Mouse (Mus musculus): ENCODE results near the gene Aifm3. TPM values are rescaled to one million over a fixed set of nuclear protein-coding genes. Genes with fewer than 3 reads are reported as not detected.

Aifm3 gene
- polyA plus RNA-seq (2015; fragmentation: Nextera tagmentation; extraction: Ambion mirVana) = 5.7 and 6.3 TPM in 2 replicates

DNA sequence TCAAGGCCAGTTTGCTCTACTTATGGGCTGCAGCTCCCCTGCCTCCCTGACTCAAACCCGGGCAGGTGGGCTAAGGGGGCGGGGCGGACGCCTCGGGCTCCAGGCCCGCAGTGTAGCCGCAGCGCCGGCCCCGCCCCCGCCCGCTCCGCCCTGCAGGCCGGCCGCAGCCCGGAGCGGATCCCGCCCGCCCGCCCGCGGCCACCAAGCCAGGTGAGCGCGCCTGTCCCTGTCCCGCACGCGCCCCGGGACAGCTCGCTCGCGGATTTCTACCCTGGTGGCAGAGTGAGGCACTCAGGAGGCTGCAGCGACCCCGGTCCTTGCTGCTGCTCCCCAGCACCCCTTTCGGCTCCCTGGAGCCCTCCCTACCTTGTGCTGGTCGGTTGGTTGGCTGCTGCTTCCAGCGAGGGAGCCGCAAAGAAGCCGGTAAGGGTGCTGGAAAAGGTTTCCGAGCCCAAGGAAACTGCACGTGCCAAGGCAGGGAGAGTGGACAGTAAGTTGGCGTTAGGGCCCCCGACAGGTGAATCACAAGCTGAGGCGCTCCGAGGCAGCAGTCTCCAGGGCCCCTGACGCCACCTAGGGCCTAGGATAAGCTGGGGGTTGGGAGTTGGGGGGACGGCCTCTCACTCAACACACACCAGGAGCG lies at the start of gene Aifm3:
Gene Aifm3 (plus strand): TSS at position 143 of the 643 bp plus-strand sequence.
- H3K27me3 ChIP-seq = peaks cover 24% of the 10 kb centered on the region
- peaks cover 23% of the 10 kb centered on the region for H3K36me3 ChIP-seq
- H3K4me2 ChIP-seq = peak within 1 kb of the TSS; percentile 84
- H3K27ac ChIP-seq = no peak within 1 kb of the TSS
- peaks cover 17% of the 10 kb centered on the region for H3K4me1 ChIP-seq (replicated peaks)
- H3K4me3 ChIP-seq = peak within 1 kb of the TSS; percentile 50
- under 1% methylated on average over 47 of the region's 47 CpGs for WGBS
- peak; percentile 68 for ATAC-seq (ENCODE audit: low FRiP score)
- no peaks in the 10 kb centered on the region for H3K9me3 ChIP-seq
- H3K9ac ChIP-seq = peak within 1 kb of the TSS; percentile 73

DNA sequence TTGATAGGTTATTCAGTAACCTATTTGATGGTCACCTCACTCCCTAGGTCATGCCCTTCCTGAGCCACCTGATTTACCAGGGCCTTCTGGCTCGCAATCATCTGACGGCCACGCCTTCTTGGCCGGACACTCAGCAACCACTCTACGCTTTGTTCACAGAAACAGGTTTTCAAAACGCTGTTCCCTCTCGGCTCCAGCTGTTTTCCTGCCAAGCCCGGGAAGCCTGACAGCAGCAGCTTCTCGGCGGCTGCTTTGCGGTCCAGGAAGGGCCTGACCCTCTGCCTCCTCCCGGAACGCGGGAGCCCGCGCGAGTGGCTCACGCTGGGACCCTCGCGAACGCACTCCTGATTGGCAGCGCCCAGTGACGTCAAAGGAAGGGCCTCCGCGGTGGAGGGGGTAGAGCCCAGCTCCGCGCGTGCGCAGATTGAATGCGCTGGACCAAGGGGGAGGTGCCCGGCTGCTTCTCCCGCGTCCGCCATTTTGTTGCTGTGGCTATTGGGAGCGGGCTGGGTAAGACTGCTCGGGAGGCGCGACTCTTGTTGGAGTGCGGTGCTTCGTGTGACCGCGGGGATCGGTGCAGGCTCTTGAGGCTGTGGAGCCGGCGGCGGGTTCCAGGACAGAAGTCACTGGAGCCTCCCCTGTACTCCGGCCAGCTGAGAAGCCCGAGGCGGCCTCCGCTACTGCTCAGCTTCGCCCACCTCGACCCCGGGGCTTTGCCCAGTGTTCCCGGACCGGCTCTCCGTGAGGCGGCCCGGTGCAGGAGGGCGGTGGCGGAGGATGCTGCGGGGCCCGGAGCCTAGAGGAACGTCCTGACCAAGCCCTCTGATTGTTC lies 37.7 kb upstream of the Aifm3 start, which contains the start of gene Crkl:
Gene Crkl (plus strand): TSS at position 447 of the 832 bp plus-strand sequence.
- WGBS = under 1% methylated on average over 63 of the region's 63 CpGs
- peak within 1 kb of the TSS; percentile 98 for H3K27ac ChIP-seq
- H3K4me1 ChIP-seq (replicated peaks) = peaks cover 31% of the 10 kb centered on the region
- peaks cover 9% of the 10 kb centered on the region for H3K36me3 ChIP-seq
- ATAC-seq (ENCODE audit: low FRiP score) = peak; percentile 96
- no peaks in the 10 kb centered on the region for H3K27me3 ChIP-seq
- H3K4me3 ChIP-seq = peak within 1 kb of the TSS; percentile 99
- H3K9me3 ChIP-seq = no peaks in the 10 kb centered on the region
- peak within 1 kb of the TSS; percentile 96 for H3K9ac ChIP-seq
- peak within 1 kb of the TSS; percentile 97 for H3K4me2 ChIP-seq

DNA sequence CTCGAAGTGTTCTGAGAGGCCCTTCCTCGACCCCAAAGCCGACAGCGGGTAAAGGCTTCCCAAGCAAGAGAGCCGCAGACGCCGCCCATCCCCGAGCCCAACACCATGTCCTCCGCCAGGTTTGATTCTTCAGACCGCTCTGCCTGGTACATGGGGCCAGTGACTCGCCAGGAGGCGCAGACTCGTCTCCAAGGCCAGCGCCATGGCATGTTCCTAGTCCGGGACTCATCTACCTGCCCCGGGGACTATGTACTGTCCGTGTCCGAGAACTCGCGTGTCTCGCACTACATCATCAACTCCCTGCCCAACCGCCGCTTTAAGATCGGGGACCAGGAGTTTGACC lies 37.1 kb upstream of the Aifm3 start:
- Histone ChIP-seq H3K36me3 (peaks cover 15% of the 10 kb centered on the region), H3K9ac (peak overlapping the region; percentile 96), H3K4me2 (peak overlapping the region; percentile 97), H3K27ac (peak overlapping the region; percentile 98), H3K4me1 (replicated peaks) (peaks cover 37% of the 10 kb centered on the region), H3K4me3 (peak overlapping the region; percentile 99), H3K9me3 (no peaks in the 10 kb centered on the region), H3K27me3 (no peaks in the 10 kb centered on the region)
- WGBS = under 1% methylated on average over 24 of the region's 24 CpGs
- peak; percentile 59 for ATAC-seq (ENCODE audit: low FRiP score)

DNA sequence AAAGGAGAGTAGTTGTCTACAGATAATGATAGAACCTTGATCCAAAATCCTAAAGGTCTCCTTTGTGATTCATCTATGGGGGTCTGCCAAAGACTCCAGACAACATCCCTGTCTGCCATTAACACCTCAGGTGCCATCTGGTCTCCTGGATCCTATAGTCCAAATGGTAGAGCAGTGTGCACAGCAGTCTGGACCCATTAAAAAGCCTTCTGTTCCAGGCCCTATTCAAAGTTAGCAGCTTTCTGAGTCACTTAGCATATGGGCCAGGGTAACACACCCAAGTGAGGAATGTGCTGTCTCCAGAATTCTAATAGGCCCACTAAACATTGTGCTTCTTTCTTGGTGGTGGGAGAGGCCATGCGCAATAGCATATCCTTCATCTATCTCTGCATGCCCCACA lies 32.5 kb upstream of the Aifm3 start:
- Histone ChIP-seq H3K9me3 (no peaks in the 10 kb centered on the region), H3K4me2 (no peak overlapping the region), H3K4me3 (no peak overlapping the region), H3K4me1 (replicated peaks) (peaks cover 33% of the 10 kb centered on the region), H3K27ac (no peak overlapping the region), H3K9ac (no peak overlapping the region), H3K27me3 (no peaks in the 10 kb centered on the region), H3K36me3 (peaks cover 39% of the 10 kb centered on the region)
- no peak for ATAC-seq (ENCODE audit: low FRiP score)
- WGBS = 98% methylated on average over 1 of the region's 1 CpGs

DNA sequence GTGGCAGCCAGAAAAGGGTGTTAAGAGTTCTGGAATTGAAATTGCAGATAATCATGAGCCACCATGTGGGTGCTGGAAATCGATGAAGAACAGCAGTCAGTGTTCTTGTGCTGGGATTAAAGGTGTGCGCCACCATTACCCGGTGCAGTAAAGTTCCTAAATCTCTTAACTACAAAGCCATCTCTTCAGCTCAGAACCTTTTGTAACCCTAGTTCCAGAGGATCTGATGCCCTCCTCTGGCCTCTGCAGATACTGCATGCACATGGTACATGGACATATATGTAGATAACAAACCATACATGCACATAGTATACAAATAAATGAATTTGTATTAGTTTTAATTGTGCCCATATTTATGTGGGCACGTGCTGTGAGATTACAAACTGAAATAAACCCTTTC lies 29.2 kb upstream of the Aifm3 start:
- peaks cover 42% of the 10 kb centered on the region for H3K36me3 ChIP-seq
- 93% methylated on average over 4 of the region's 4 CpGs for WGBS

DNA sequence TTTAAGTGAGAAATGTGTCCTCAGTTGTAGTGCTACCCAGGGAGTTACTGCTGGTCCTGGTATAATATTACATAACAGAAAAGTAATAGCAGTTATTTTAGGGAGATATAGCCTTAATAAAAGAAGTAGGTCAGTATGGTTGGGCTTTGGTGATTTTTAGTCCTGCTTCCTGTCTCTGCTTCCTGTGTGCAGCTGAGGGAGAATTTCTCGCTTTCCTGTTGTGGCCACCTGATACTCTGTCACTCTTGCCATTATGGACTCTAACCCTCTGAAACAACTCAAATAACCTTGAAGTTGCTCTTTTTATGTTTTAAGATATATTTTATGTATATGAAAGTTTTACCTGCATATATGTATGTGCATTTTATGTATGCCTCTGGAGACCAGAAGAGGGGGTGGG lies 27.8 kb upstream of the Aifm3 start:
- no peak overlapping the region for H3K4me2 ChIP-seq
- no peak for ATAC-seq (ENCODE audit: low FRiP score)
- no peaks in the 10 kb centered on the region for H3K27me3 ChIP-seq
- WGBS = 97% methylated on average over 1 of the region's 1 CpGs
- H3K4me3 ChIP-seq = no peak overlapping the region
- H3K4me1 ChIP-seq (replicated peaks) = peaks cover 7% of the 10 kb centered on the region
- H3K9ac ChIP-seq = no peak overlapping the region
- peaks cover 34% of the 10 kb centered on the region for H3K36me3 ChIP-seq
- no peaks in the 10 kb centered on the region for H3K9me3 ChIP-seq
- H3K27ac ChIP-seq = no peak overlapping the region

More for the DNA sequence above, 29.2 kb upstream of the Aifm3 start:
- H3K4me2 ChIP-seq = no peak overlapping the region
- H3K4me1 ChIP-seq (replicated peaks) = peaks cover 19% of the 10 kb centered on the region
- H3K9ac ChIP-seq = no peak overlapping the region
- no peak for ATAC-seq (ENCODE audit: low FRiP score)
- H3K9me3 ChIP-seq = no peaks in the 10 kb centered on the region
- H3K27me3 ChIP-seq = no peaks in the 10 kb centered on the region
- no peak overlapping the region for H3K27ac ChIP-seq
- no peak overlapping the region for H3K4me3 ChIP-seq

DNA sequence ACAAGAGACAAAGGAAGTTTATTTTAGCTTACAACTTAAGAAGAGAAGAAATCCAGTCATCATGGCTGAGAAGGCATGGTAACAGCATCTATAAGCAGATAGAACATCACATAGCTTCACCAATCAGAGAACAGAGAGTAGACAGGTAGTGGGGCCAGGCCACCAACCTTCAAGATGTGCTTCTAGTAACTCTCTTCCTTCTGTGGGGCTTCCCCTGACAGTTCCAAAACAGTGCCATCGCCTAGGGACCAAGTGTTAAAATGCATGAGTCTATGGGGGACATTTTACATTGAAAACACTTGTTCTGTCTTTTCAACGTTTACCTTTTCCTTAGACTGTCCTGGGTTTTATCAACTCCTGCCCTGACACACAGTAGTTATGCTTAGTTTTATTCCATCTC lies 26.2 kb upstream of the Aifm3 start:
- no peak overlapping the region for H3K9ac ChIP-seq
- H3K36me3 ChIP-seq = peaks cover 18% of the 10 kb centered on the region
- WGBS = 93% methylated on average over 2 of the region's 2 CpGs
- peaks cover 6% of the 10 kb centered on the region; the same call in 1 of the 2 replicates for H3K4me1 ChIP-seq (replicated peaks)
- no peak for ATAC-seq (ENCODE audit: low FRiP score)
- H3K4me2 ChIP-seq = no peak overlapping the region
- H3K27me3 ChIP-seq = no peaks in the 10 kb centered on the region
- no peak overlapping the region for H3K27ac ChIP-seq
- no peak overlapping the region for H3K4me3 ChIP-seq
- H3K9me3 ChIP-seq = no peaks in the 10 kb centered on the region

DNA sequence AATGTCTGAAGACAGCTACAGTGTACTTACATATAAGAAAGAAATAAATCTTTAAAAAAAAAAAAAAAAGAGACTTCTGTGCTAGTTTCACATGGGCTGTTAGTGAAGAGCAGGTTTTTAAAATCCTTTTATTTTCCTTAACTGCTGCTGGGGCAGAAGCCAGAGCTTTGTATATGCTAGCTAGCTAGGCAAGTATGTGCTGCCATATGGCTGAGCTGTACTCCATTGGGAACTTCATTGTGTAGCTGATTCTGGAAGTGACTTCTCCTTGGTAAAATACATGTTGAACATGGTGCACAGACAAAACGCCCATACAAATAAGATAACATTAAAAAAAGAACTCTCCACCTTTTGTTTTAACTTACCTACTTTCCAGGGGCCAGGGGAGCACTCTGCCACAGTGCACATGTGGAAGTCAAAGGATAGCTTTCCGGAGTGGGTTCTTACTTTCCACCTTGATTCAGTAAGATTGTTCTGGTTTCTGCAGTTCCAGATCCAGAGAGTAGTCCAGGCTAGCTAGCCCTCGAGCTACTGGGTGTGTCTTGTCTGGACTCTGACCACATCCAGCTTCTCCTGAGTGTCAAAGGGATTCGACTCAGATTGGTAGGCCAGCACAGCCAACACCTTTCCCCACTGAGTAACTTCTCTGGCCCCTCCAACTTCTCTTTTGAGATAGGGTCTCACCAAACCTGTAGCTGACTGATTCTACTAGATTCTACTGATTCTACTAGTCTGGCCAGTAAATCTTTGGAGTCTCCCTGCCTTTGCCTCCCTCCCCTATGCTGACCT lies 22.3 kb upstream of the Aifm3 start:
- ATAC-seq (ENCODE audit: low FRiP score) = no peak
- Histone ChIP-seq H3K9me3 (no peaks in the 10 kb centered on the region), H3K4me2 (no peak overlapping the region), H3K27ac (no peak overlapping the region), H3K4me3 (no peak overlapping the region), H3K9ac (no peak overlapping the region), H3K4me1 (replicated peaks) (peaks cover 10% of the 10 kb centered on the region; the same call in 1 of the 2 replicates), H3K36me3 (peaks cover 18% of the 10 kb centered on the region), H3K27me3 (no peaks in the 10 kb centered on the region)
- 94% methylated on average over 4 of the region's 4 CpGs for WGBS

DNA sequence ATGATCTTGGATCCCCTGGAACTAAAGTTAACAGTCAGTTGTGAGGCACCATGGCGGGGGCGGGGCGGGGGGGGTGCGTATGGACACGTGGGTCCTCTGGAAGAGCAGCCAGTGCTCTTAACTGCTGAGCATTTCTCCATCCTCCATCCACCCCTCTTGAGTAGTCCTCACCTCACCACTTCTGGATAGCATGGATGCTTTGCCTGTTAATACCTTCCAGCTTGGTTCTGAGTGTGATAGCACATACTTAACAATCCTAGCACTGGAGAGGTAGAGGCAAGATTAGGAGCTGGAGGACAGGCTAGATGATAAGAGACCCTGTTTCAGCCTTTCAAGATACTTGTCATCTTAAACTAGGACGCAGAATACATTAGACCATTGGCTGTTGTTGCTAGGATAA lies 16.9 kb upstream of the Aifm3 start:
- no peak overlapping the region for H3K9ac ChIP-seq
- ATAC-seq (ENCODE audit: low FRiP score) = no peak
- H3K36me3 ChIP-seq = peaks cover 15% of the 10 kb centered on the region
- H3K4me3 ChIP-seq = no peak overlapping the region
- H3K4me2 ChIP-seq = no peak overlapping the region
- WGBS = 91% methylated on average over 6 of the region's 6 CpGs
- H3K4me1 ChIP-seq (replicated peaks) = peaks cover 15% of the 10 kb centered on the region
- H3K27ac ChIP-seq = no peak overlapping the region
- no peaks in the 10 kb centered on the region for H3K9me3 ChIP-seq
- no peaks in the 10 kb centered on the region for H3K27me3 ChIP-seq

DNA sequence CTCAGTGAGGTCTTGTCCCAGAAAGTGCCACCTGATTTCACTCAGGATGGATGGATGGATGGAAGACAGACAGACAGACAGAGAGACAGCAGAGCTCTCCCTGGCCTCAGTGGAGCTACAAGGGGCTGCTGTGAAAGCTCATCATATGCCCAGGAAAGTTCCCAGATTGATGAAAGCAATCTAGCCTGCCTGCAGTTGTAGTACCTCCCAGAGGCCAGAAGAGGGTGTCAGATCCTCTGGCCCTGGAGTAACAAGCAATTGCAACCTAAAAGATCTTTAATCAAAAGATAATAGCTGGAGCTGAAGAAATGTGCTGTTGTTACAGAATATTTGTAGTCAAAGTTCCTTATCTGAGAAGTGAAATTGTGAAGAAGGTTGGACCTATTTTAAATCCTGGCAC lies 15.3 kb upstream of the Aifm3 start:
- Histone ChIP-seq H3K36me3 (peaks cover 13% of the 10 kb centered on the region), H3K4me2 (no peak overlapping the region), H3K9me3 (no peaks in the 10 kb centered on the region), H3K27ac (no peak overlapping the region), H3K9ac (no peak overlapping the region), H3K4me3 (no peak overlapping the region), H3K27me3 (no peaks in the 10 kb centered on the region), H3K4me1 (replicated peaks) (peaks cover 13% of the 10 kb centered on the region)
- ATAC-seq (ENCODE audit: low FRiP score) = no peak

DNA sequence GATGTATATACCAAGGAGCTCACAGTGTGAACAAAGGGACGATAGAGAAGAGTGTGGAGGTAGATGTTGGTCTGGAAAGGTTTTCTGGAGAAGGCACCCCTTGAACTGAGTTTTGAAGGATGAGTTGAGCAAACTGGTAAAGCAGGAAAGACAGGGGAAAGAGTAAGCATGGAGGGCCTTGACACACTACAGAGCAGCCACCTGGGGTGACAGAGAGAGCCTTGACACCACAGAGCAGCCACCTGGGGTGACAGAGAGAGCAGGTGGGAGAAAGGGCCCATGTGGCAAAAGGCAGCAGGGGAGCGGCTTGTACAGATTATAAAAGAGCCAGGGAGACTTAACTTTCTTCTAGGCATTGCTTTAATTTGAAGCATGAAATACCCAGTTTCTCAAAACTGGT lies 14.7 kb upstream of the Aifm3 start:
- no peak for ATAC-seq (ENCODE audit: low FRiP score)
- H3K9me3 ChIP-seq = no peaks in the 10 kb centered on the region
- H3K36me3 ChIP-seq = peaks cover 8% of the 10 kb centered on the region
- WGBS = 90% methylated on average over 2 of the region's 2 CpGs
- H3K4me2 ChIP-seq = no peak overlapping the region
- no peak overlapping the region for H3K27ac ChIP-seq
- no peak overlapping the region for H3K9ac ChIP-seq
- peaks cover 10% of the 10 kb centered on the region; the same call in 1 of the 2 replicates for H3K4me1 ChIP-seq (replicated peaks)
- H3K4me3 ChIP-seq = no peak overlapping the region
- no peaks in the 10 kb centered on the region for H3K27me3 ChIP-seq

DNA sequence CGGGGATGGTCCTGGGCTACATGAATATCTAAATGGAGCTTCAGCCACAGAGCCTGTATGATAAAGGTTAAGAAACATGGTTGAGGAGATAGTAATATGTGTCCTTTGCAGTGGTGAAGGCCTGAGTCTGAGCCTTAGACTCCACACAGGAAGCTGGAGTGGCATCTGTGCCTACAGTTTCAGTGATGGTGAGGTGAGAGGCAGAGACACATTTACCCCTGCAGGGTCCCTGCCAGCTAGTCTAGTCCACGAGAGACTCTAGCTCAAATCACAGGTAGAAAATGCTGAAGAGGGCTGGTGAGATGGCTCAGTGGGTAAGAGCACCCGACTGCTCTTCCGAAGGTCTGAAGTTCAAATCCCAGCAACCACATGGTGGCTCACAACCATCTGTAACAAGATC lies 14.1 kb upstream of the Aifm3 start:
- Histone ChIP-seq H3K27ac (no peak overlapping the region), H3K36me3 (peaks cover 2% of the 10 kb centered on the region), H3K4me3 (no peak overlapping the region), H3K9me3 (no peaks in the 10 kb centered on the region), H3K4me1 (replicated peaks) (peaks cover 10% of the 10 kb centered on the region; the same call in 1 of the 2 replicates), H3K4me2 (no peak overlapping the region), H3K9ac (no peak overlapping the region), H3K27me3 (no peaks in the 10 kb centered on the region)
- WGBS = 92% methylated on average over 4 of the region's 4 CpGs
- ATAC-seq (ENCODE audit: low FRiP score) = no peak

Measured in hindbrain, embryonic 13.5 days (tissue).